Mouse (Mus musculus): ENCODE results near the gene Sdsl. TPM values are rescaled to one million over a fixed set of nuclear protein-coding genes. Genes with fewer than 3 reads are reported as not detected.

The Sdsl gene
- polyA plus RNA-seq, 2 experiments = 0.61 to 1.2 TPM

DNA sequence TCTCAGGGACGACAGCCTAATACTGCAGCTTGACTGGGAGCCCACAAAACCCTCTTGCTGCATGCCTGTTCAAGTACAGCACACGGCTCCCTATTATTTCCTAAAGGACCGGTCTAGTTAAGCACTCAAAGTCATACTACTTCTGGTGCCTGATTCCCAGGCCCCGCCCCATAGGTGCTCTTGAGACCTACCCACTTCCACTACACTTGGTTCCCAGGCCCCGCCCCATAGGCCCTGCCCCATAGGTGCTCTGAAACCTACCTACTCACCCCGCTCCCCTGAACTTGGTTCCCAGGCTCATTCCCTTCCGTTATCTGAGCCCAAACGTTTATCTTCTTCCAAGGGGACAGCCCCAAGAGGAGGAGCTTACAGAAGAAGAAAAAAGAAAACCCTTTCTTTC is 15.2 kb upstream of the Sdsl start:
- Histone ChIP-seq H3K4me1 (ENCODE audit: control insufficient read depth, insufficient read depth, low read length) (no peaks in the 10 kb centered on the region), H3K27ac (replicated peaks; ENCODE audit: low read depth, low read length) (no peak overlapping the region), H3K9ac (ENCODE audit: low read depth, low read length, severe bottlenecking) (no peak overlapping the region), H3K36me3 (ENCODE audit: control insufficient read depth, insufficient read depth, low read length) (peaks cover 63% of the 10 kb centered on the region), H3K4me2 (replicated peaks; ENCODE audit: low read depth, low read length, severe bottlenecking) (no peak overlapping the region), H3K4me3 (replicated peaks; ENCODE audit: low read length) (no peak overlapping the region), H3K27me3 (ENCODE audit: control insufficient read depth, insufficient read depth, low read length) (no peaks in the 10 kb centered on the region), H3K9me3 (ENCODE audit: control insufficient read depth, low read length) (no peaks in the 10 kb centered on the region)
- ATAC-seq (ENCODE audit: low FRiP score, low read depth) = no peak
- 83% methylated on average over 8 of the region's 8 CpGs for WGBS
- no peak for DNase-seq (ENCODE audit: low spot score)
- no peak for TF ChIP-seq POLR2A (IDR thresholded peaks at IDR 0.05; ENCODE audit: borderline replicate concordance, extremely low read depth, insufficient read depth, insufficient read length)

DNA sequence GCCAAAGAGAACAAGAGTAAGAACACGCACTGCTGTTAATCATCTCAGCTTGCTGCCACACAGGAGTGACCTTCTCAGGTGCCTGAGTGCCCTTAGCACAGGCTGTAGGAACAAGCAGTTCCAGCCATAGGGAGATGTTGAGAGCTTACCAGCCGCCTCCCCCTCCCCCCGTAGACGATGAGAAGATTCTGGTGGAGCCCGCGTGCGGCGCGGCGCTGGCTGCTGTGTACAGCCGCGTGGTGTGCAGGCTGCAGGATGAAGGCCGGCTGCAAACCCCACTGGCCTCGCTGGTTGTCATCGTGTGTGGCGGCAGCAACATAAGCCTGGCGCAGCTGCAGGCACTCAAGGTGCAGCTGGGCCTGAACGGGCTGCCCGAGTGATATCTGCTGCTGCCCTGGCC is 10.8 kb upstream of the Sdsl start:
- no peak overlapping the region for H3K9ac ChIP-seq (ENCODE audit: low read depth, low read length, severe bottlenecking)
- no peak for TF ChIP-seq POLR2A (IDR thresholded peaks at IDR 0.05; ENCODE audit: borderline replicate concordance, extremely low read depth, insufficient read depth, insufficient read length)
- DNase-seq (ENCODE audit: low spot score) = no peak
- H3K27me3 ChIP-seq (ENCODE audit: control insufficient read depth, insufficient read depth, low read length) = no peaks in the 10 kb centered on the region
- no peaks in the 10 kb centered on the region for H3K4me1 ChIP-seq (ENCODE audit: control insufficient read depth, insufficient read depth, low read length)
- no peaks in the 10 kb centered on the region for H3K9me3 ChIP-seq (ENCODE audit: control insufficient read depth, low read length)
- H3K36me3 ChIP-seq (ENCODE audit: control insufficient read depth, insufficient read depth, low read length) = peaks cover 48% of the 10 kb centered on the region
- H3K4me2 ChIP-seq (replicated peaks; ENCODE audit: low read depth, low read length, severe bottlenecking) = no peak overlapping the region
- H3K4me3 ChIP-seq (replicated peaks; ENCODE audit: low read length) = no peak overlapping the region
- WGBS = 90% methylated on average over 19 of the region's 19 CpGs
- no peak overlapping the region for H3K27ac ChIP-seq (replicated peaks; ENCODE audit: low read depth, low read length)
- ATAC-seq (ENCODE audit: low FRiP score, low read depth) = no peak

DNA sequence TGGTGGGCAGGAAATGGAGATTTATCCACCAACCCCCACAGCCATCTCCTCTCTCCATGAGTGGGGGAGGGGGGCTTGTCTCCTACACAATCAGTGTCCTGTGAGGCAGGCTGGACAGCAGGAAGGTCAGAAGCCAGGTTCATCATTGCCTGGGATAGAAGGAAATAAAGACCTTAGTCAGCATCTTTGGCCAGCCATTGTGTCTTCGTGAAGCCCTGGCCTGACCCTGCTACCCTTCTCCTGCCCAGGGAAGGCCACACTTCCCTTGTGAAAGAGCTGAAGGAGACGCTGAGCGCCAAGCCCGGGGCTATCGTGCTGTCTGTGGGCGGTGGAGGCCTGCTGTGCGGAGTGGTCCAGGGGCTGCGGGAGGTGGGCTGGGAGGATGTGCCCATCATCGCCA is 8.6 kb upstream of the Sdsl start:
- H3K9ac ChIP-seq (ENCODE audit: low read depth, low read length, severe bottlenecking) = no peak overlapping the region
- no peak for ATAC-seq (ENCODE audit: low FRiP score, low read depth)
- no peak overlapping the region for H3K27ac ChIP-seq (replicated peaks; ENCODE audit: low read depth, low read length)
- 71% methylated on average over 9 of the region's 9 CpGs for WGBS
- no peak for DNase-seq (ENCODE audit: low spot score)
- no peak overlapping the region for H3K4me3 ChIP-seq (replicated peaks; ENCODE audit: low read length)
- TF ChIP-seq POLR2A (IDR thresholded peaks at IDR 0.05; ENCODE audit: borderline replicate concordance, extremely low read depth, insufficient read depth, insufficient read length) = no peak
- H3K36me3 ChIP-seq (ENCODE audit: control insufficient read depth, insufficient read depth, low read length) = peaks cover 26% of the 10 kb centered on the region
- H3K4me1 ChIP-seq (ENCODE audit: control insufficient read depth, insufficient read depth, low read length) = no peaks in the 10 kb centered on the region
- no peaks in the 10 kb centered on the region for H3K9me3 ChIP-seq (ENCODE audit: control insufficient read depth, low read length)
- no peak overlapping the region for H3K4me2 ChIP-seq (replicated peaks; ENCODE audit: low read depth, low read length, severe bottlenecking)
- H3K27me3 ChIP-seq (ENCODE audit: control insufficient read depth, insufficient read depth, low read length) = no peaks in the 10 kb centered on the region

DNA sequence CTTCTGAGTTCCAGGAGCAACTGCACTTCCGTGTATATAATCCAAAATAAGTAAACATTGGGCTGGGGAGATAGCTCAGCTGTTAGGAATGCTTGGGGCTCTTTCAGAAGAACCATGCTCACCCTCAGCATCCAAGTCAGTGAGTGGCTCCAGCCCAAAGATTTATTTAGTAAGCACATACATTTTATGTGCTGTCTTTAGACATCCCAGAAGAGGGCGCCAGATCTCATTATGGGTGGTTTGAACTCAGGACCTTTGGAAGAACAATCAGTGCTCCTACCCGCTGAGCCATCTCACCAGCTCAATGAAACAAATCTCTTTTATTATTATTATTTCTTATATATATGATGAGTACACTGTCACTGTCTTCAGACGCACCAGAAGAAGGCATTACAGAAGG is 6.9 kb upstream of the Sdsl start:
- no peak for TF ChIP-seq POLR2A (IDR thresholded peaks at IDR 0.05; ENCODE audit: borderline replicate concordance, extremely low read depth, insufficient read depth, insufficient read length)

DNA sequence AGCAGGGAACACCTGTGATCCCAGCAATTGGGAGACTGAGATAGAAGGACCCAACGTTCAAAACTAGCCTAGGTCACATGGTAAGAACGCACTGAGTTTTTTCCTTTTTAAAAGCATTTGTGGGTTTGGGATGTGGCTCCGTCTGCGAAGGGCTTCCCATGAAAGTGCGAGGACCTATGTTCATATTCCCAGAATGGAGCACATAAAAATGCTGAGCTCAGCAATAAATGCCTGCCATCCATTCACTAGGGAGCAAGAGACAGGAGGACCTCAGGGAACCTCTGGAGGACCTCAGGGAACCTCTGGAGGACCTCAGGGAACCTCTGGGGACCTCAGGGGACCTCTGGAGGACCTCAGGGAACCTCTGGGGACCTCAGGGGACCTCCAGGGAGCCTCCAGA is 5.4 kb upstream of the Sdsl start:
- Histone ChIP-seq H3K27ac (replicated peaks; ENCODE audit: low read depth, low read length) (no peak overlapping the region), H3K9me3 (ENCODE audit: control insufficient read depth, low read length) (no peaks in the 10 kb centered on the region), H3K4me2 (replicated peaks; ENCODE audit: low read depth, low read length, severe bottlenecking) (no peak overlapping the region), H3K27me3 (ENCODE audit: control insufficient read depth, insufficient read depth, low read length) (no peaks in the 10 kb centered on the region), H3K9ac (ENCODE audit: low read depth, low read length, severe bottlenecking) (no peak overlapping the region), H3K36me3 (ENCODE audit: control insufficient read depth, insufficient read depth, low read length) (no peaks in the 10 kb centered on the region), H3K4me1 (ENCODE audit: control insufficient read depth, insufficient read depth, low read length) (no peaks in the 10 kb centered on the region), H3K4me3 (replicated peaks; ENCODE audit: low read length) (no peak overlapping the region)
- ATAC-seq (ENCODE audit: low FRiP score, low read depth) (no peak), DNase-seq (ENCODE audit: low spot score) (no peak)
- TF ChIP-seq POLR2A (IDR thresholded peaks at IDR 0.05; ENCODE audit: borderline replicate concordance, extremely low read depth, insufficient read depth, insufficient read length) = no peak
- 90% methylated on average over 5 of the region's 5 CpGs for WGBS

More for the DNA sequence above, 6.9 kb upstream of the Sdsl start:
- peaks cover 11% of the 10 kb centered on the region for H3K36me3 ChIP-seq (ENCODE audit: control insufficient read depth, insufficient read depth, low read length)
- H3K27me3 ChIP-seq (ENCODE audit: control insufficient read depth, insufficient read depth, low read length) = no peaks in the 10 kb centered on the region
- DNase-seq (ENCODE audit: low spot score) (no peak), ATAC-seq (ENCODE audit: low FRiP score, low read depth) (no peak)
- H3K27ac ChIP-seq (replicated peaks; ENCODE audit: low read depth, low read length) = no peak overlapping the region
- H3K4me3 ChIP-seq (replicated peaks; ENCODE audit: low read length) = no peak overlapping the region
- no peak overlapping the region for H3K4me2 ChIP-seq (replicated peaks; ENCODE audit: low read depth, low read length, severe bottlenecking)
- no peaks in the 10 kb centered on the region for H3K9me3 ChIP-seq (ENCODE audit: control insufficient read depth, low read length)
- WGBS = 74% methylated on average over 4 of the region's 4 CpGs
- H3K9ac ChIP-seq (ENCODE audit: low read depth, low read length, severe bottlenecking) = no peak overlapping the region
- H3K4me1 ChIP-seq (ENCODE audit: control insufficient read depth, insufficient read depth, low read length) = no peaks in the 10 kb centered on the region

DNA sequence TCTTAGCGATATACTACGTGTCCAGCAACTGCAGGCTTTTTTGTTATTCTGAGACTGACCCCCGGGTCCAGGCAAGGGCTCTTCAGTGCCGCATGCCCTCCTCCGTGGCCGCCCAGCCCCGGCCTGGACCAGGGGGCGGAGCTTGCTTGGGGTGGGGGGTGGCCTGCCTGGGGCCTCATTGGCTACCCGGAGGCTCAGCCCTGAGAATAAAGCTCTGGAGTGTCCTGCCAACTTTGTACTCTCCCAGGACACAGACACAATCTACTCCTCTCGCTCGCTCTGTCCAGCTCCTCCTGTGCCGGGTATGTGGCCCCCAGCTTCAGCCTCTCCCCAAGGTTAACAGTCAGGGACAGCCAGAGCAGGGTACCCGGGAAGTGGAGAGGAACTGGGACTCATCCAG is 3.7 kb upstream of the Sdsl start, which contains the start of gene Sds:
Sds (plus strand) TSS at position 231 of the 400 bp plus-strand sequence.
- Histone ChIP-seq H3K4me1 (ENCODE audit: control insufficient read depth, insufficient read depth, low read length) (no peaks in the 10 kb centered on the region), H3K36me3 (ENCODE audit: control insufficient read depth, insufficient read depth, low read length) (no peaks in the 10 kb centered on the region), H3K9ac (ENCODE audit: low read depth, low read length, severe bottlenecking) (no peak within 1 kb of the TSS), H3K4me2 (replicated peaks; ENCODE audit: low read depth, low read length, severe bottlenecking) (no peak within 1 kb of the TSS), H3K9me3 (ENCODE audit: control insufficient read depth, low read length) (no peaks in the 10 kb centered on the region), H3K4me3 (replicated peaks; ENCODE audit: low read length) (no peak within 1 kb of the TSS), H3K27ac (replicated peaks; ENCODE audit: low read depth, low read length) (no peak within 1 kb of the TSS), H3K27me3 (ENCODE audit: control insufficient read depth, insufficient read depth, low read length) (no peaks in the 10 kb centered on the region)
- DNase-seq (ENCODE audit: low spot score) (no peak), ATAC-seq (ENCODE audit: low FRiP score, low read depth) (no peak)
- TF ChIP-seq POLR2A (IDR thresholded peaks at IDR 0.05; ENCODE audit: borderline replicate concordance, extremely low read depth, insufficient read depth, insufficient read length) = no peak
- WGBS = 16% methylated on average over 13 of the region's 13 CpGs

Measured in limb, embryonic 14.5 days (tissue).